Mouse (Mus musculus): ENCODE measurements around the gene Cd52. TPM values are rescaled to one million over a fixed set of nuclear protein-coding genes. Genes with fewer than 3 reads are reported as not detected.

The Cd52 gene
- polyA plus RNA-seq, 1 experiment from 2014 or later, result 10.6 TPM

GRCm38 (mm10) chr4:134058908-134059307 is 36.0 kb downstream of the Cd52 start:
- Histone ChIP-seq H3K27me3 (peaks cover 39% of the 10 kb centered on the region), H3K4me2 (replicated peaks) (no peak overlapping the region), H3K4me1 (no peaks in the 10 kb centered on the region), H3K27ac (no peak overlapping the region), H3K9me3 (no peaks in the 10 kb centered on the region), H3K9ac (no peak overlapping the region), H3K4me3 (no peak overlapping the region), H3K36me3 (no peaks in the 10 kb centered on the region)
- WGBS, result 80% methylated on average over 6 of the region's 6 CpGs
- ATAC-seq (ENCODE audit: low FRiP score, low read depth), result no peak

GRCm38 (mm10) chr4:134058166-134058715 is 36.6 kb downstream of the Cd52 start:
- Histone ChIP-seq H3K27ac (no peak overlapping the region), H3K9ac (no peak overlapping the region), H3K9me3 (no peaks in the 10 kb centered on the region), H3K4me2 (replicated peaks) (peak overlapping the region; percentile 27), H3K4me3 (no peak overlapping the region), H3K4me1 (no peaks in the 10 kb centered on the region), H3K36me3 (no peaks in the 10 kb centered on the region), H3K27me3 (peaks cover 38% of the 10 kb centered on the region)
- ATAC-seq (ENCODE audit: low FRiP score, low read depth), result no peak
- WGBS, result 26% methylated on average over 14 of the region's 14 CpGs

- no peak within 1 kb of the TSS for H3K27ac ChIP-seq
- 0 out of 2 replicates have a peak, but pooled peaks cover 6% of the 10 kb centered on the region for H3K9me3 ChIP-seq
- 86% methylated on average over 3 of the region's 3 CpGs for WGBS
- peaks cover 4% of the 10 kb centered on the region; the same call in 1 of the 2 replicates for H3K27me3 ChIP-seq
- no peaks in the 10 kb centered on the region for H3K36me3 ChIP-seq
- H3K4me2 ChIP-seq (replicated peaks), result no peak within 1 kb of the TSS
- H3K4me1 ChIP-seq, result peaks cover 6% of the 10 kb centered on the region
- H3K9ac ChIP-seq, result no peak within 1 kb of the TSS
- H3K4me3 ChIP-seq, result no peak within 1 kb of the TSS
- ATAC-seq (ENCODE audit: low FRiP score, low read depth), result no peak
Measured at GRCm38 (mm10) chr4:134053538-134053937, 41.3 kb downstream of the Cd52 start, which contains the start of gene Zfp683. TSS of gene Zfp683 (plus strand) at chr4:134053838.

- 25% methylated on average over 8 of the region's 8 CpGs for WGBS
- Histone ChIP-seq H3K9me3 (0 out of 2 replicates have a peak, but pooled peaks cover 6% of the 10 kb centered on the region), H3K9ac (no peak overlapping the region), H3K27me3 (no peaks in the 10 kb centered on the region), H3K4me2 (replicated peaks) (no peak overlapping the region), H3K4me3 (no peak overlapping the region), H3K36me3 (no peaks in the 10 kb centered on the region), H3K27ac (no peak overlapping the region), H3K4me1 (peaks cover 6% of the 10 kb centered on the region)
- ATAC-seq (ENCODE audit: low FRiP score, low read depth), result no peak
Measured at GRCm38 (mm10) chr4:134052560-134052959, 42.3 kb downstream of the Cd52 start.

- H3K27me3 ChIP-seq, result no peaks in the 10 kb centered on the region
- WGBS, result 85% methylated on average over 5 of the region's 5 CpGs
- ATAC-seq (ENCODE audit: low FRiP score, low read depth), result no peak
- H3K4me3 ChIP-seq, result no peak overlapping the region
- 0 out of 2 replicates have a peak, but pooled peaks cover 6% of the 10 kb centered on the region for H3K9me3 ChIP-seq
- no peak overlapping the region for H3K9ac ChIP-seq
- H3K4me2 ChIP-seq (replicated peaks), result no peak overlapping the region
- peaks cover 6% of the 10 kb centered on the region for H3K4me1 ChIP-seq
- no peaks in the 10 kb centered on the region for H3K36me3 ChIP-seq
- no peak overlapping the region for H3K27ac ChIP-seq
Measured at GRCm38 (mm10) chr4:134051912-134052311, 43.0 kb downstream of the Cd52 start.

- Histone ChIP-seq H3K4me1 (peaks cover 3% of the 10 kb centered on the region), H3K27ac (no peak overlapping the region), H3K4me3 (no peak overlapping the region), H3K36me3 (no peaks in the 10 kb centered on the region), H3K9me3 (0 out of 2 replicates have a peak, but pooled peaks cover 6% of the 10 kb centered on the region), H3K27me3 (no peaks in the 10 kb centered on the region), H3K9ac (no peak overlapping the region), H3K4me2 (replicated peaks) (no peak overlapping the region)
- 49% methylated on average over 5 of the region's 5 CpGs for WGBS
- no peak for ATAC-seq (ENCODE audit: low FRiP score, low read depth)
Measured at GRCm38 (mm10) chr4:134047648-134048047, 47.2 kb downstream of the Cd52 start.

- Histone ChIP-seq H3K27me3 (no peaks in the 10 kb centered on the region), H3K4me3 (no peak overlapping the region), H3K4me1 (peaks cover 8% of the 10 kb centered on the region), H3K4me2 (replicated peaks) (no peak overlapping the region), H3K9ac (no peak overlapping the region), H3K36me3 (no peaks in the 10 kb centered on the region), H3K9me3 (no peaks in the 10 kb centered on the region), H3K27ac (no peak overlapping the region)
- WGBS, result 64% methylated on average over 2 of the region's 2 CpGs
- no peak for ATAC-seq (ENCODE audit: low FRiP score, low read depth)
Measured at GRCm38 (mm10) chr4:134043041-134043440, 51.8 kb downstream of the Cd52 start.

- no peak overlapping the region for H3K4me3 ChIP-seq
- H3K9me3 ChIP-seq, result no peaks in the 10 kb centered on the region
- WGBS, result 41% methylated on average over 9 of the region's 9 CpGs
- no peaks in the 10 kb centered on the region for H3K27me3 ChIP-seq
- no peak overlapping the region for H3K27ac ChIP-seq
- H3K9ac ChIP-seq, result peak overlapping the region; percentile 26; the same call in 1 of the 2 replicates
- no peak for ATAC-seq (ENCODE audit: low FRiP score, low read depth)
- H3K4me1 ChIP-seq, result peaks cover 8% of the 10 kb centered on the region
- H3K36me3 ChIP-seq, result no peaks in the 10 kb centered on the region
- no peak overlapping the region for H3K4me2 ChIP-seq (replicated peaks)
Measured at GRCm38 (mm10) chr4:134041317-134042123, 53.4 kb downstream of the Cd52 start.

- no peak overlapping the region for H3K27ac ChIP-seq
- no peak for ATAC-seq (ENCODE audit: low FRiP score, low read depth)
- no peak overlapping the region for H3K9ac ChIP-seq
- no peaks in the 10 kb centered on the region for H3K9me3 ChIP-seq
- H3K27me3 ChIP-seq, result peaks cover 3% of the 10 kb centered on the region; the same call in 1 of the 2 replicates
- 4% methylated on average over 16 of the region's 16 CpGs for WGBS
- no peaks in the 10 kb centered on the region for H3K4me1 ChIP-seq
- H3K4me2 ChIP-seq (replicated peaks), result no peak overlapping the region
- no peaks in the 10 kb centered on the region for H3K36me3 ChIP-seq
- H3K4me3 ChIP-seq, result no peak overlapping the region
Measured at GRCm38 (mm10) chr4:134035953-134036352, 58.9 kb downstream of the Cd52 start.

Other genes with a start within 250 kb of the Cd52 start
- gene Rps6ka1, start 207.3 kb downstream of the Cd52 start, polyA plus RNA-seq (2015; fragmentation: Nextera tagmentation; extraction: Ambion mirVana), result 38.4 and 42.2 TPM in 2 replicates
- 2,551 and 2,596 TPM in 2 replicates for gene Hmgn2, start 126.4 kb downstream of the Cd52 start, polyA plus RNA-seq (2015; fragmentation: Nextera tagmentation; extraction: Ambion mirVana)
- gene Dhdds, start 94.2 kb downstream of the Cd52 start, polyA plus RNA-seq (2015; fragmentation: Nextera tagmentation; extraction: Ambion mirVana), result 45.1 and 45.6 TPM in 2 replicates
- gene Lin28a, start 76.2 kb downstream of the Cd52 start, polyA plus RNA-seq (2015; fragmentation: Nextera tagmentation; extraction: Ambion mirVana), result 0.14 and 0.38 TPM in 2 replicates
- not detected in 2 replicates for gene Zfp683, start 41.2 kb downstream of the Cd52 start, polyA plus RNA-seq (2015; fragmentation: Nextera tagmentation; extraction: Ambion mirVana)
- 4.9 and 5.4 TPM in 2 replicates for gene Crybg2, start 34.3 kb downstream of the Cd52 start, polyA plus RNA-seq (2015; fragmentation: Nextera tagmentation; extraction: Ambion mirVana)
- gene Ubxn11, start 7.5 kb upstream of the Cd52 start, polyA plus RNA-seq (2015; fragmentation: Nextera tagmentation; extraction: Ambion mirVana), result 13.6 and 14.3 TPM in 2 replicates
- gene Sh3bgrl3, start 33.7 kb upstream of the Cd52 start, polyA plus RNA-seq (2015; fragmentation: Nextera tagmentation; extraction: Ambion mirVana), result 420 and 444 TPM in 2 replicates
- 33.3 and 34.9 TPM in 2 replicates for gene Cep85, start 92.0 kb upstream of the Cd52 start, polyA plus RNA-seq (2015; fragmentation: Nextera tagmentation; extraction: Ambion mirVana)
- not detected in 2 replicates for gene Gm7534, start 107.9 kb upstream of the Cd52 start, polyA plus RNA-seq (2015; fragmentation: Nextera tagmentation; extraction: Ambion mirVana)
- 0.23 TPM in 1 of 2 replicates, not detected in the other for gene Catsper4, start 132.3 kb upstream of the Cd52 start, polyA plus RNA-seq (2015; fragmentation: Nextera tagmentation; extraction: Ambion mirVana)
- gene Cnksr1, start 143.3 kb upstream of the Cd52 start, polyA plus RNA-seq (2015; fragmentation: Nextera tagmentation; extraction: Ambion mirVana), result 1.8 and 2.0 TPM in 2 replicates
- gene E130218I03Rik, start 148.6 kb upstream of the Cd52 start, polyA plus RNA-seq (2015; fragmentation: Nextera tagmentation; extraction: Ambion mirVana), result 0.23 and 0.66 TPM in 2 replicates
- 15.6 and 17.8 TPM in 2 replicates for gene Zfp593, start 150.5 kb upstream of the Cd52 start, polyA plus RNA-seq (2015; fragmentation: Nextera tagmentation; extraction: Ambion mirVana)
- not detected in 2 replicates for gene Gm30191, start 151.9 kb upstream of the Cd52 start, polyA plus RNA-seq (2015; fragmentation: Nextera tagmentation; extraction: Ambion mirVana)
- gene Grrp1, start 159.0 kb upstream of the Cd52 start, polyA plus RNA-seq (2015; fragmentation: Nextera tagmentation; extraction: Ambion mirVana), result 4.7 and 5.3 TPM in 2 replicates
- gene Pdik1l, start 192.8 kb upstream of the Cd52 start, polyA plus RNA-seq (2015; fragmentation: Nextera tagmentation; extraction: Ambion mirVana), result 21.7 and 22.6 TPM in 2 replicates
- 5.3 and 6.2 TPM in 2 replicates for gene Trim63, start 220.0 kb upstream of the Cd52 start, polyA plus RNA-seq (2015; fragmentation: Nextera tagmentation; extraction: Ambion mirVana)
- 0.18 and 0.24 TPM in 2 replicates for gene Slc30a2, start 248.1 kb upstream of the Cd52 start, polyA plus RNA-seq (2015; fragmentation: Nextera tagmentation; extraction: Ambion mirVana)